In genomic region chr3:152753920-152754764, GRCm38 (mm10) we compare ENCODE assay signal across 9 mouse cellular contexts. TPM values are rescaled to one million over a fixed set of nuclear protein-coding genes. Genes with fewer than 3 reads are reported as not detected.
DNase-seq lines count a peak whose midpoint lies in the region; ATAC-seq lines count a peak whose summit lies in the region.
"Had no signal": no experiment of that assay in that cellular context is flagged by ENCODE, and none has a peak within 500 bp of the region (broad histone marks: within the 10 kb centered on the region; RNA-seq: fewer than 3 reads in every experiment).

No protein-coding gene starts in this region.

- WGBS in hindbrain, embryonic 10.5 days: 81% methylated on average over 14 of the region's 14 CpGs
- WGBS in hindbrain, embryonic 12.5 days: 73% methylated on average over 14 of the region's 14 CpGs
- 72% methylated on average over 14 of the region's 14 CpGs for WGBS in embryonic facial prominence, embryonic 14.5 days
- 73% methylated on average over 14 of the region's 14 CpGs for WGBS in liver, embryonic 15.5 days (ENCODE audit: insufficient replicate concordance)

- no peaks in the 10 kb centered on the region for H3K27me3 ChIP-seq in hindbrain, embryonic 10.5 days (ENCODE audit: insufficient read depth, poor library complexity, severe bottlenecking)
- no peaks in the 10 kb centered on the region for H3K27me3 ChIP-seq in hindbrain, embryonic 12.5 days
- no peaks in the 10 kb centered on the region for H3K27me3 ChIP-seq in embryonic facial prominence, embryonic 14.5 days (replicated peaks; ENCODE audit: control insufficient read depth, insufficient read depth, low read length)
- no peaks in the 10 kb centered on the region for H3K27me3 ChIP-seq in liver, embryonic 15.5 days
- H3K27me3 ChIP-seq: neural tube, embryonic 12.5 days had no signal

- H3K4me2 ChIP-seq in hindbrain, embryonic 12.5 days (replicated peaks): no peak overlapping the region
- no peak overlapping the region for H3K4me2 ChIP-seq in embryonic facial prominence, embryonic 14.5 days (ENCODE audit: low read depth, low read length)
- no peak overlapping the region for H3K4me2 ChIP-seq in liver, embryonic 15.5 days
- H3K4me2 ChIP-seq: neural tube, embryonic 12.5 days had no signal

- H3K9me3 ChIP-seq in hindbrain, embryonic 10.5 days: 0 out of 2 replicates have a peak, but pooled peaks cover 6% of the 10 kb centered on the region
- H3K9me3 ChIP-seq in hindbrain, embryonic 12.5 days (replicated peaks): no peaks in the 10 kb centered on the region
- no peaks in the 10 kb centered on the region for H3K9me3 ChIP-seq in embryonic facial prominence, embryonic 14.5 days (ENCODE audit: control insufficient read depth, low read length)
- H3K9me3 ChIP-seq in liver, embryonic 15.5 days (replicated peaks): no peaks in the 10 kb centered on the region

- peak overlapping the region; percentile 76 for H3K27ac ChIP-seq in hindbrain, embryonic 10.5 days
- H3K27ac ChIP-seq in hindbrain, embryonic 12.5 days: no peak overlapping the region; the same call in 1 of the 2 replicates
- no peak overlapping the region for H3K27ac ChIP-seq in embryonic facial prominence, embryonic 14.5 days (replicated peaks; ENCODE audit: low read depth, low read length)
- peak overlapping the region; percentile 72 for H3K27ac ChIP-seq in liver, embryonic 15.5 days (replicated peaks)
- H3K27ac ChIP-seq: neural tube, embryonic 12.5 days had no signal

- no peak overlapping the region for H3K4me3 ChIP-seq in hindbrain, embryonic 10.5 days
- H3K4me3 ChIP-seq in hindbrain, embryonic 12.5 days: no peak overlapping the region
- H3K4me3 ChIP-seq in embryonic facial prominence, embryonic 14.5 days (ENCODE audit: low read depth, low read length): no peak overlapping the region
- no peak overlapping the region for H3K4me3 ChIP-seq in liver, embryonic 15.5 days (replicated peaks)
- H3K4me3 ChIP-seq: neural tube, embryonic 12.5 days had no signal

- H3K36me3 ChIP-seq in hindbrain, embryonic 10.5 days: peaks cover 10% of the 10 kb centered on the region
- 0 out of 2 replicates have a peak, but pooled peaks cover 6% of the 10 kb centered on the region for H3K36me3 ChIP-seq in hindbrain, embryonic 12.5 days
- peaks cover 4% of the 10 kb centered on the region; the same call in 1 of the 2 replicates for H3K36me3 ChIP-seq in embryonic facial prominence, embryonic 14.5 days (ENCODE audit: control insufficient read depth, insufficient read depth, low read length)
- H3K36me3 ChIP-seq in liver, embryonic 15.5 days (replicated peaks): peaks cover 5% of the 10 kb centered on the region; the same call in 1 of the 2 replicates

- intact Hi-C loops in heart, postnatal 14 days (cut with DNase I): no loop called here

- DNase-seq in hindbrain, embryonic 10.5 days (ENCODE audit: low spot score): no peak
- peak; percentile 89 for DNase-seq in brain, adult 2 months (ENCODE audit: low read depth, low spot score)
- DNase-seq in embryonic facial prominence, embryonic 14.5 days (ENCODE audit: low spot score): no peak
- no peak for DNase-seq in heart, adult 11 months
- no peak for DNase-seq in heart, postnatal 14 days
- no peak for DNase-seq in ovary, postnatal 10 days (ENCODE audit: low spot score)

- ATAC-seq in hindbrain, embryonic 12.5 days (ENCODE audit: low FRiP score): no peak
- peak; percentile 16; the same call in 1 of the 2 replicates for ATAC-seq in embryonic facial prominence, embryonic 14.5 days (ENCODE audit: low read depth)
- no peak for ATAC-seq in liver, embryonic 15.5 days (ENCODE audit: insufficient read depth)

- no peak overlapping the region for H3K9ac ChIP-seq in hindbrain, embryonic 12.5 days
- no peak overlapping the region for H3K9ac ChIP-seq in embryonic facial prominence, embryonic 14.5 days (ENCODE audit: low read depth, low read length)
- H3K9ac ChIP-seq in liver, embryonic 15.5 days: no peak overlapping the region
- H3K9ac ChIP-seq: neural tube, embryonic 12.5 days had no signal

- H3K4me1 ChIP-seq in hindbrain, embryonic 10.5 days (replicated peaks): peaks cover 32% of the 10 kb centered on the region
- H3K4me1 ChIP-seq in hindbrain, embryonic 12.5 days: peaks cover 29% of the 10 kb centered on the region
- peaks cover 20% of the 10 kb centered on the region for H3K4me1 ChIP-seq in embryonic facial prominence, embryonic 14.5 days (ENCODE audit: control insufficient read depth, insufficient read depth, low read length)
- peaks cover 84% of the 10 kb centered on the region for H3K4me1 ChIP-seq in liver, embryonic 15.5 days (replicated peaks)

RNA-seq across cellular contexts. Expression of gene Pigk, which starts 40.2 kb away (rescaled TPM):
- polyA plus RNA-seq in hindbrain, embryonic 10.5 days (2016; fragmentation: Nextera tagmentation; extraction: Ambion mirVana): 32.7 and 39.3 TPM in 2 replicates
- polyA plus RNA-seq in hindbrain, embryonic 12.5 days (2016; fragmentation: Nextera tagmentation; extraction: Ambion mirVana): 46.1 and 50.6 TPM in 2 replicates
- 54.2 and 55.8 TPM in 2 replicates for polyA plus RNA-seq in embryonic facial prominence, embryonic 14.5 days (2014; fragmentation: Nextera tagmentation; extraction: Ambion mirVana)
- 20.6 and 23.5 TPM in 2 replicates for polyA plus RNA-seq in liver, embryonic 15.5 days (2015; fragmentation: Nextera tagmentation; extraction: Ambion mirVana)
- total RNA-seq in heart, postnatal 14 days (2021): 10 to 100 TPM; 28.8 to 30.0 TPM

Comparison
In these comparisons a context has a peak if more than half of its experiments do, and no peak if none do; other contexts are left out.
1. H3K27ac ChIP-seq: peak in hindbrain, embryonic 10.5 days (single experiment) and liver, embryonic 15.5 days (single experiment); none in hindbrain, embryonic 12.5 days (single experiment) and embryonic facial prominence, embryonic 14.5 days (single experiment).